In genomic region chr10:120876549-120877270, GRCm38 (mm10) we compare ENCODE assay signal across 8 mouse cellular contexts. TPM values are rescaled to one million over a fixed set of nuclear protein-coding genes. Genes with fewer than 3 reads are reported as not detected.
DNase-seq lines count a peak whose midpoint lies in the region; ATAC-seq and TF ChIP-seq lines count a peak whose summit lies in the region.

No protein-coding gene starts in this region.

- no peak overlapping the region for H3K4me3 ChIP-seq in lung, embryonic 15.5 days
- H3K4me3 ChIP-seq in intestine, postnatal 0 days (ENCODE audit: low read depth, low read length), result no peak overlapping the region
- H3K4me3 ChIP-seq in stomach, embryonic 14.5 days (ENCODE audit: low read depth, low read length), result no peak overlapping the region

- WGBS in lung, embryonic 15.5 days, result 45% methylated on average over 20 of the region's 20 CpGs
- 67% methylated on average over 20 of the region's 20 CpGs for WGBS in intestine, postnatal 0 days
- 54% methylated on average over 20 of the region's 20 CpGs for WGBS in stomach, embryonic 14.5 days

- no peak for ATAC-seq in lung, embryonic 15.5 days (ENCODE audit: borderline replicate concordance, extremely low read depth, low FRiP score, low TSS enrichment)
- ATAC-seq in intestine, postnatal 0 days, result no peak
- 0 out of 2 replicates have a peak, but pooled peaks have one; percentile 10 for ATAC-seq in stomach, embryonic 14.5 days (ENCODE audit: insufficient number of reproducible peaks, insufficient read depth, low FRiP score, low read depth)

- no peaks in the 10 kb centered on the region for H3K27me3 ChIP-seq in lung, embryonic 15.5 days
- H3K27me3 ChIP-seq in intestine, postnatal 0 days (replicated peaks; ENCODE audit: control insufficient read depth, insufficient read depth, low read length), result no peaks in the 10 kb centered on the region
- H3K27me3 ChIP-seq in stomach, embryonic 14.5 days (ENCODE audit: control insufficient read depth, insufficient read depth, low read length), result no peaks in the 10 kb centered on the region

- H3K9ac ChIP-seq in lung, embryonic 15.5 days, result no peak overlapping the region
- H3K9ac ChIP-seq in intestine, postnatal 0 days (ENCODE audit: low read depth, low read length), result no peak overlapping the region
- no peak overlapping the region for H3K9ac ChIP-seq in stomach, embryonic 14.5 days (replicated peaks; ENCODE audit: low read depth, low read length)

- no peaks in the 10 kb centered on the region for H3K36me3 ChIP-seq in lung, embryonic 15.5 days
- no peaks in the 10 kb centered on the region for H3K36me3 ChIP-seq in intestine, postnatal 0 days (ENCODE audit: control insufficient read depth, insufficient read depth)
- H3K36me3 ChIP-seq in stomach, embryonic 14.5 days (ENCODE audit: control insufficient read depth, insufficient read depth, low read length), result no peaks in the 10 kb centered on the region

- no peak for TF ChIP-seq CTCF in intestine, postnatal 0 days (IDR thresholded peaks at IDR 0.05; ENCODE audit: low read depth)

- H3K9me3 ChIP-seq in lung, embryonic 15.5 days, result no peaks in the 10 kb centered on the region
- H3K9me3 ChIP-seq in intestine, postnatal 0 days (ENCODE audit: control insufficient read depth), result no peaks in the 10 kb centered on the region
- H3K9me3 ChIP-seq in stomach, embryonic 14.5 days (ENCODE audit: control insufficient read depth, low read depth, low read length), result no peaks in the 10 kb centered on the region

- peaks cover 24% of the 10 kb centered on the region for H3K4me1 ChIP-seq in lung, embryonic 15.5 days
- H3K4me1 ChIP-seq in intestine, postnatal 0 days (replicated peaks; ENCODE audit: control insufficient read depth, insufficient read depth, low read length), result peaks cover 5% of the 10 kb centered on the region
- peaks cover 28% of the 10 kb centered on the region for H3K4me1 ChIP-seq in stomach, embryonic 14.5 days (ENCODE audit: control insufficient read depth, insufficient read depth, low read length)

- peak overlapping the region; percentile 59 for H3K27ac ChIP-seq in lung, embryonic 15.5 days
- no peak overlapping the region for H3K27ac ChIP-seq in intestine, postnatal 0 days (ENCODE audit: low read depth, low read length)
- H3K27ac ChIP-seq in stomach, embryonic 14.5 days (ENCODE audit: low read length), result peak overlapping the region; percentile 48; the same call in 1 of the 2 replicates

- H3K4me2 ChIP-seq in lung, embryonic 15.5 days, result peak overlapping the region; percentile 44
- peak overlapping the region; percentile 69 for H3K4me2 ChIP-seq in intestine, postnatal 0 days (replicated peaks; ENCODE audit: low read depth)
- no peak overlapping the region; the same call in none of the 2 replicates for H3K4me2 ChIP-seq in stomach, embryonic 14.5 days (replicated peaks; ENCODE audit: low read depth, low read length)

- peak; percentile 38 for DNase-seq in adrenal gland, postnatal 10 days
- DNase-seq in adrenal gland, adult 8-10 months, result no peak
- DNase-seq in lung, postnatal 4 days, result no peak
- no peak for DNase-seq in embryo, embryonic 9.5 days (ENCODE audit: extremely low spot score)
- no peak for DNase-seq in embryo, embryonic 11 days

RNA-seq across cellular contexts. Expression of gene Msrb3, which starts 22.2 kb away (rescaled TPM):
- total RNA-seq in adrenal gland, postnatal 10 days (2021), result 10 to 100 TPM; 34.2 to 38.0 TPM
- total RNA-seq in adrenal gland, adult 8-10 months (2022), result 10 to 100 TPM; 50.2 to 86.6 (median 67.3) TPM
- polyA plus RNA-seq in lung, embryonic 15.5 days (2015; fragmentation: Nextera tagmentation; extraction: Ambion mirVana), result 15.3 and 15.8 TPM in 2 replicates
- polyA plus RNA-seq in intestine, postnatal 0 days (2015; fragmentation: Nextera tagmentation; extraction: Ambion mirVana), result 17.2 and 18.5 TPM in 2 replicates
- 30.9 and 33.3 TPM in 2 replicates for polyA plus RNA-seq in stomach, embryonic 14.5 days (2014; fragmentation: Nextera tagmentation; extraction: Ambion mirVana)
